Mouse (Mus musculus) neural tube, embryonic 15.5 days (tissue): Measurements from ENCODE around the gene Map3k13. TPM values are rescaled to one million over a fixed set of nuclear protein-coding genes. Genes with fewer than 3 reads are reported as not detected.
A peak's percentile ranks its signal among the peaks of the same experiment; 100 is the strongest.

Source experiments
- ATAC-seq: fragments of 200-750 bp; cut with Nextera tagmentation; 2 replicates; pipeline ENCODE4 v1.8.0; 2017; ENCODE audit warnings: mild to moderate bottlenecking, moderate TSS enrichment, moderate library complexity; ENCODE audit not compliant: low FRiP score
- H3K27ac ChIP-seq: fragments of 300-500 bp; sonication (generic); replicated peaks from 2 replicates; pipeline ENCODE4 v1.5.1; 2015; ENCODE audit warnings: mild to moderate bottlenecking, inconsistent platforms
- H3K27me3 ChIP-seq: fragments of 300-500 bp; sonication (generic); replicated peaks from 2 replicates; pipeline ENCODE4 v1.6.1; 2015; ENCODE audit warnings: inconsistent platforms
- H3K36me3 ChIP-seq: fragments of 300-500 bp; sonication (generic); 2 replicates; pipeline ENCODE4 v1.6.1; 2015; ENCODE audit warnings: inconsistent platforms
- H3K4me1 ChIP-seq: fragments of 300-500 bp; sonication (generic); 2 replicates; pipeline ENCODE4 v1.6.1; 2015; ENCODE audit warnings: inconsistent platforms
- H3K4me2 ChIP-seq: fragments of 300-500 bp; sonication (generic); 2 replicates; pipeline ENCODE4 v1.6.1; 2015; ENCODE audit warnings: inconsistent platforms, mild to moderate bottlenecking, moderate library complexity
- H3K4me3 ChIP-seq: fragments of 300-500 bp; sonication (generic); replicated peaks from 2 replicates; pipeline ENCODE4 v1.5.1; 2015; ENCODE audit warnings: mild to moderate bottlenecking, inconsistent platforms
- H3K9ac ChIP-seq: fragments of 300-500 bp; sonication (generic); replicated peaks from 2 replicates; pipeline ENCODE4 v1.6.1; 2015; ENCODE audit warnings: mild to moderate bottlenecking, inconsistent platforms
- H3K9me3 ChIP-seq: fragments of 300-500 bp; sonication (generic); replicated peaks from 2 replicates; pipeline ENCODE4 v1.6.1; 2016; ENCODE audit warnings: inconsistent platforms
- WGBS: fragments of 180-500 bp; shearing (Covaris S2); methylation state at CpG from one replicate; pipeline ENCODE4 v1.1.7; 2015; ENCODE audit warnings: mixed read lengths; 5-methylcytosine and 5-hydroxymethylcytosine counted together
- polyA plus RNA-seq: library from polyadenylated mRNA; unstranded; fragments of >200 nt; fragmentation: Nextera tagmentation; extraction: Ambion mirVana; gene quantifications from 2 replicates; pipeline ENCODE4 v1.2.1, GENCODE M21; 2015

Map3k13 gene
- polyA plus RNA-seq, 1 experiment from 2014 or later: 5.7 TPM

GRCm38 (mm10) chr16:21813164-21813834, 19.2 kb downstream of the Map3k13 start:
- no peak overlapping the region for H3K4me2 ChIP-seq
- H3K27me3 ChIP-seq: no peaks in the 10 kb centered on the region
- no peak overlapping the region for H3K4me3 ChIP-seq
- no peak overlapping the region for H3K9ac ChIP-seq
- no peaks in the 10 kb centered on the region for H3K9me3 ChIP-seq
- peaks cover 8% of the 10 kb centered on the region for H3K4me1 ChIP-seq
- no peak for ATAC-seq
- 72% methylated on average over 6 of the region's 6 CpGs for WGBS
- no peak overlapping the region for H3K27ac ChIP-seq
- peaks cover 15% of the 10 kb centered on the region for H3K36me3 ChIP-seq

- WGBS: 50% methylated on average over 11 of the region's 11 CpGs
- Histone ChIP-seq H3K27ac (peak overlapping the region; percentile 76), H3K9ac (peak overlapping the region; percentile 36; the same call in 1 of the 2 replicates), H3K4me3 (peak overlapping the region; percentile 17; the same call in 1 of the 2 replicates), H3K9me3 (no peaks in the 10 kb centered on the region), H3K36me3 (peaks cover 3% of the 10 kb centered on the region; the same call in 1 of the 2 replicates), H3K27me3 (no peaks in the 10 kb centered on the region), H3K4me1 (peaks cover 8% of the 10 kb centered on the region), H3K4me2 (peak overlapping the region; percentile 40)
- ATAC-seq: peak; percentile 77
Measured at GRCm38 (mm10) chr16:21814861-21815668, 20.9 kb downstream of the Map3k13 start.

- Histone ChIP-seq H3K9ac (peak overlapping the region; percentile 36; the same call in 1 of the 2 replicates), H3K36me3 (no peaks in the 10 kb centered on the region), H3K4me1 (peaks cover 8% of the 10 kb centered on the region), H3K27me3 (no peaks in the 10 kb centered on the region), H3K9me3 (no peaks in the 10 kb centered on the region), H3K27ac (peak overlapping the region; percentile 76), H3K4me2 (peak overlapping the region; percentile 40), H3K4me3 (peak overlapping the region; percentile 17; the same call in 1 of the 2 replicates)
- peak; percentile 74 for ATAC-seq
- 15% methylated on average over 7 of the region's 7 CpGs for WGBS
Measured at GRCm38 (mm10) chr16:21815669-21816010, 21.5 kb downstream of the Map3k13 start.

GRCm38 (mm10) chr16:21818132-21818531, 24.0 kb downstream of the Map3k13 start:
- Histone ChIP-seq H3K4me1 (peaks cover 8% of the 10 kb centered on the region), H3K36me3 (no peaks in the 10 kb centered on the region), H3K4me3 (no peak overlapping the region), H3K9ac (no peak overlapping the region), H3K27me3 (no peaks in the 10 kb centered on the region), H3K27ac (no peak overlapping the region), H3K4me2 (no peak overlapping the region), H3K9me3 (no peaks in the 10 kb centered on the region)
- no peak for ATAC-seq
- WGBS: 49% methylated on average over 9 of the region's 9 CpGs

- WGBS: 55% methylated on average over 8 of the region's 8 CpGs
- no peaks in the 10 kb centered on the region for H3K27me3 ChIP-seq
- H3K36me3 ChIP-seq: no peaks in the 10 kb centered on the region
- H3K9me3 ChIP-seq: no peaks in the 10 kb centered on the region
- no peak overlapping the region for H3K9ac ChIP-seq
- peaks cover 8% of the 10 kb centered on the region for H3K4me1 ChIP-seq
- no peak overlapping the region for H3K27ac ChIP-seq
- ATAC-seq: no peak
- H3K4me3 ChIP-seq: no peak overlapping the region
- no peak overlapping the region for H3K4me2 ChIP-seq
Measured at GRCm38 (mm10) chr16:21818629-21819028, 24.5 kb downstream of the Map3k13 start.

GRCm38 (mm10) chr16:21825612-21826031, 31.5 kb downstream of the Map3k13 start:
- no peak for ATAC-seq
- Histone ChIP-seq H3K27ac (no peak overlapping the region), H3K9ac (no peak overlapping the region), H3K9me3 (no peaks in the 10 kb centered on the region), H3K4me2 (no peak overlapping the region), H3K4me3 (no peak overlapping the region), H3K27me3 (no peaks in the 10 kb centered on the region), H3K4me1 (no peaks in the 10 kb centered on the region), H3K36me3 (no peaks in the 10 kb centered on the region)
- 75% methylated on average over 9 of the region's 9 CpGs for WGBS

- Histone ChIP-seq H3K9me3 (no peaks in the 10 kb centered on the region), H3K9ac (no peak overlapping the region), H3K4me3 (no peak overlapping the region), H3K4me1 (0 out of 2 replicates have a peak, but pooled peaks cover 3% of the 10 kb centered on the region), H3K27ac (no peak overlapping the region), H3K36me3 (no peaks in the 10 kb centered on the region), H3K27me3 (no peaks in the 10 kb centered on the region), H3K4me2 (no peak overlapping the region)
- ATAC-seq: no peak
- 67% methylated on average over 4 of the region's 4 CpGs for WGBS
Measured at GRCm38 (mm10) chr16:21827153-21827552, 33.0 kb downstream of the Map3k13 start.

GRCm38 (mm10) chr16:21827581-21827980, 33.4 kb downstream of the Map3k13 start:
- Histone ChIP-seq H3K9ac (no peak overlapping the region), H3K9me3 (no peaks in the 10 kb centered on the region), H3K4me2 (no peak overlapping the region), H3K4me3 (no peak overlapping the region), H3K27ac (no peak overlapping the region), H3K4me1 (0 out of 2 replicates have a peak, but pooled peaks cover 3% of the 10 kb centered on the region), H3K36me3 (no peaks in the 10 kb centered on the region), H3K27me3 (no peaks in the 10 kb centered on the region)
- no peak for ATAC-seq
- WGBS: 78% methylated on average over 4 of the region's 4 CpGs

GRCm38 (mm10) chr16:21829711-21830110, 35.6 kb downstream of the Map3k13 start:
- ATAC-seq: no peak
- H3K9ac ChIP-seq: no peak overlapping the region
- 38% methylated on average over 5 of the region's 5 CpGs for WGBS
- H3K4me1 ChIP-seq: 0 out of 2 replicates have a peak, but pooled peaks cover 3% of the 10 kb centered on the region
- H3K27me3 ChIP-seq: no peaks in the 10 kb centered on the region
- H3K9me3 ChIP-seq: no peaks in the 10 kb centered on the region
- H3K36me3 ChIP-seq: no peaks in the 10 kb centered on the region
- H3K27ac ChIP-seq: no peak overlapping the region
- H3K4me2 ChIP-seq: no peak overlapping the region
- no peak overlapping the region for H3K4me3 ChIP-seq

- Histone ChIP-seq H3K9me3 (no peaks in the 10 kb centered on the region), H3K4me1 (0 out of 2 replicates have a peak, but pooled peaks cover 3% of the 10 kb centered on the region), H3K36me3 (no peaks in the 10 kb centered on the region), H3K27me3 (no peaks in the 10 kb centered on the region), H3K9ac (no peak overlapping the region), H3K4me2 (no peak overlapping the region), H3K4me3 (no peak overlapping the region), H3K27ac (no peak overlapping the region)
- WGBS: 61% methylated on average over 6 of the region's 6 CpGs
- no peak for ATAC-seq
Measured at GRCm38 (mm10) chr16:21830784-21831183, 36.6 kb downstream of the Map3k13 start.

- ATAC-seq: no peak
- Histone ChIP-seq H3K9me3 (no peaks in the 10 kb centered on the region), H3K4me3 (no peak overlapping the region), H3K27ac (no peak overlapping the region), H3K4me1 (0 out of 2 replicates have a peak, but pooled peaks cover 3% of the 10 kb centered on the region), H3K27me3 (no peaks in the 10 kb centered on the region), H3K4me2 (no peak overlapping the region), H3K9ac (no peak overlapping the region), H3K36me3 (no peaks in the 10 kb centered on the region)
- WGBS: 67% methylated on average over 5 of the region's 5 CpGs
Measured at GRCm38 (mm10) chr16:21831764-21832163, 37.6 kb downstream of the Map3k13 start.

GRCm38 (mm10) chr16:21833469-21833868, 39.3 kb downstream of the Map3k13 start:
- H3K36me3 ChIP-seq: no peaks in the 10 kb centered on the region
- H3K4me3 ChIP-seq: no peak overlapping the region
- ATAC-seq: no peak
- WGBS: 76% methylated on average over 1 of the region's 1 CpGs
- no peak overlapping the region for H3K4me2 ChIP-seq
- H3K4me1 ChIP-seq: 0 out of 2 replicates have a peak, but pooled peaks cover 7% of the 10 kb centered on the region
- no peak overlapping the region for H3K9ac ChIP-seq
- no peaks in the 10 kb centered on the region for H3K27me3 ChIP-seq
- H3K9me3 ChIP-seq: no peaks in the 10 kb centered on the region
- H3K27ac ChIP-seq: no peak overlapping the region
